Mouse (Mus musculus) thymus, postnatal 0 days (tissue): ENCODE data around the gene Slc26a8. TPM values are rescaled to one million over a fixed set of nuclear protein-coding genes. Genes with fewer than 3 reads are reported as not detected.

ENCODE experiments used
- DNase-seq: peaks from one replicate; pipeline ENCODE4 v3.0.0-alpha.2; 2015; ENCODE audit warnings: low spot score
- polyA plus RNA-seq: library from polyadenylated mRNA; unstranded; fragments of >200 nt; fragmentation: Nextera tagmentation; extraction: Ambion mirVana; gene quantifications from 2 replicates; pipeline ENCODE4 v1.2.1, GENCODE M21; 2015

Gene Slc26a8
- polyA plus RNA-seq, 1 experiment from 2014 or later: 0.79 TPM

DNA sequence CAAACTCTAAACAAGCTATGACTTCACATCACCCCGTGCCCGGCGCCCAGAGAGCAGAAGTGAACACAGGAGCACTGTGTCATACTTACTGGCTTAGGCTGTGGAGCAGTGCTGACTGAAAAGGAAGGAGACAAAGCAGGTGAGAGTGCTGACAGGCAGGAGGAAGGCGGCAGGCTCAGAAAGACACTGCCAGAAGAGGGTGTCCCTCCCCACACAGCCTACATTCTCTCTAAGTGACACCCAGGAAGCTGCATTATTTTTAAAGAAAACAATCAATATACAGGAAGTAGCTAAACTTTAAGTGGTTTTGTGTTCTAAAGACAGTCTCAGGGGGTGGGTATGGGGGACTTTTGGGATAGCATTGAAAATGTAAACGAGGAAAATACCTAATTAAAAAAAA lies 89.3 kb downstream of the Slc26a8 start:
- no peak for DNase-seq

DNA sequence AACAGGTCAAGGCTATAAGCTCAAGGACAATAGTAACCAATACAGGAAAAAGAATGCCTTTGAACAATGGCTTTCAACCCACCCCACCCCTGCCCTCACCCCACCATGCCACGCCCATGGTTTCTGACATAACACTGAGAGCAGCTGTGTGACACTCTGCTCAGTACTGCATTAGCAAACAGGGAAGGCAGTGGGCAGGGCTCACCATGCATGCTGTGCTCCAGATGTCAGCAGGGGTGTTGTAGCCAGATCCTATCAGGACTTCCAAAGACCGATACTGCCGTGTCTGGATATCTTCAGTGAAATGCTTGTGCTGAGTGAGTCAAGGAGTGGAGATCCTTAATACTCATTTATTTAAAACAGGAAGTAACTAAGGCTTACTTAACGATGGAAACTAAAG lies 96.1 kb downstream of the Slc26a8 start:
- DNase-seq: no peak

DNA sequence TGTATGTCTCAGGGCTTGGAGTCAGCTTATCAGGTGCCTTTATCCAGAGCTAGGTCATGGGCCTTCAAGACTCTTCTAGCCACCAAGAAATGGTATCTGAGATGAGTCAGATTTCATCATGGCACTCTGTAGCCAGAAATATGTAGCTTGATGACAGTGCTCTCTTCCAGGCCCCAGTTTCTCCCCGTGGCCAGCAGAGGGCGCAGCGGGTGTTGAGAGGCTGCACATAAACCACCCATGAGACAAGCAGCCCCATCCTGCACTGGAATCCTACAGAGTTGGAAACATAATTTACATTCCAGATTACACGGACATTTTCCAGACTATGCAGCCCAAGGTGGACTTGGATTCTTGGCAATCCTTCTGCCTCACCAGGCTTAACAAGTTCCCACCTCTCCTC lies 97.0 kb downstream of the Slc26a8 start:
- peak; percentile 78 for DNase-seq

GRCm38 (mm10) chr17:28591476-28591875 lies 98.6 kb downstream of the Slc26a8 start:
- no peak for DNase-seq

- no peak for DNase-seq
Measured at GRCm38 (mm10) chr17:28590596-28590995, 99.4 kb downstream of the Slc26a8 start.

GRCm38 (mm10) chr17:28588591-28588990 lies 101.4 kb downstream of the Slc26a8 start:
- no peak for DNase-seq

Other genes starting within 250 kb of the Slc26a8 start
- gene Fkbp5, start 172.7 kb downstream of the Slc26a8 start, polyA plus RNA-seq: 121 and 124 TPM in 2 replicates
- not detected in 2 replicates for gene Armc12, start 159.4 kb downstream of the Slc26a8 start, polyA plus RNA-seq
- not detected in 2 replicates for gene Clpsl2, start 140.8 kb downstream of the Slc26a8 start, polyA plus RNA-seq
- 1.4 and 1.9 TPM in 2 replicates for gene Clps, start 129.5 kb downstream of the Slc26a8 start, polyA plus RNA-seq
- gene Lhfpl5, start 114.6 kb downstream of the Slc26a8 start, polyA plus RNA-seq: 0.27 TPM in 1 of 2 replicates, not detected in the other
- gene Srpk1, start 67.5 kb downstream of the Slc26a8 start, polyA plus RNA-seq: 99.1 and 103 TPM in 2 replicates
- gene Mapk14, start 1.1 kb upstream of the Slc26a8 start, polyA plus RNA-seq: 42.2 and 45.7 TPM in 2 replicates
- gene AC170998.1, start 35.9 kb upstream of the Slc26a8 start, polyA plus RNA-seq: 0.87 and 2.1 TPM in 2 replicates
- 6.7 and 6.9 TPM in 2 replicates for gene Mapk13, start 79.1 kb upstream of the Slc26a8 start, polyA plus RNA-seq
- gene Brpf3, start 110.9 kb upstream of the Slc26a8 start, polyA plus RNA-seq: 6.2 and 8.6 TPM in 2 replicates
- 0.10 TPM in 1 of 2 replicates, not detected in the other for gene Pnpla1, start 168.2 kb upstream of the Slc26a8 start, polyA plus RNA-seq
- 1.4 and 2.2 TPM in 2 replicates for gene 4930539E08Rik, start 225.1 kb upstream of the Slc26a8 start, polyA plus RNA-seq